Mouse (Mus musculus) neural tube, embryonic 15.5 days (tissue): Measurements from ENCODE around the gene Nepro. TPM values are rescaled to one million over a fixed set of nuclear protein-coding genes. Genes with fewer than 3 reads are reported as not detected.

ENCODE experiments used
- ATAC-seq: fragments of 200-750 bp; cut with Nextera tagmentation; 2 replicates; pipeline ENCODE4 v1.8.0; 2017; ENCODE audit warnings: mild to moderate bottlenecking, moderate TSS enrichment, moderate library complexity; ENCODE audit not compliant: low FRiP score
- H3K27ac ChIP-seq: fragments of 300-500 bp; sonication (generic); replicated peaks from 2 replicates; pipeline ENCODE4 v1.5.1; 2015; ENCODE audit warnings: mild to moderate bottlenecking, inconsistent platforms
- H3K27me3 ChIP-seq: fragments of 300-500 bp; sonication (generic); replicated peaks from 2 replicates; pipeline ENCODE4 v1.6.1; 2015; ENCODE audit warnings: inconsistent platforms
- H3K36me3 ChIP-seq: fragments of 300-500 bp; sonication (generic); 2 replicates; pipeline ENCODE4 v1.6.1; 2015; ENCODE audit warnings: inconsistent platforms
- H3K4me1 ChIP-seq: fragments of 300-500 bp; sonication (generic); 2 replicates; pipeline ENCODE4 v1.6.1; 2015; ENCODE audit warnings: inconsistent platforms
- H3K4me2 ChIP-seq: fragments of 300-500 bp; sonication (generic); 2 replicates; pipeline ENCODE4 v1.6.1; 2015; ENCODE audit warnings: inconsistent platforms, mild to moderate bottlenecking, moderate library complexity
- H3K4me3 ChIP-seq: fragments of 300-500 bp; sonication (generic); replicated peaks from 2 replicates; pipeline ENCODE4 v1.5.1; 2015; ENCODE audit warnings: mild to moderate bottlenecking, inconsistent platforms
- H3K9ac ChIP-seq: fragments of 300-500 bp; sonication (generic); replicated peaks from 2 replicates; pipeline ENCODE4 v1.6.1; 2015; ENCODE audit warnings: mild to moderate bottlenecking, inconsistent platforms
- H3K9me3 ChIP-seq: fragments of 300-500 bp; sonication (generic); replicated peaks from 2 replicates; pipeline ENCODE4 v1.6.1; 2016; ENCODE audit warnings: inconsistent platforms
- WGBS: fragments of 180-500 bp; shearing (Covaris S2); methylation state at CpG from one replicate; pipeline ENCODE4 v1.1.7; 2015; ENCODE audit warnings: mixed read lengths; 5-methylcytosine and 5-hydroxymethylcytosine counted together
- polyA plus RNA-seq: library from polyadenylated mRNA; unstranded; fragments of >200 nt; fragmentation: Nextera tagmentation; extraction: Ambion mirVana; gene quantifications from 2 replicates; pipeline ENCODE4 v1.2.1, GENCODE M21; 2015

Gene Nepro
- polyA plus RNA-seq, 1 experiment from 2014 or later: 3.4 TPM

- 87% methylated on average over 4 of the region's 4 CpGs for WGBS
- Histone ChIP-seq H3K9me3 (no peaks in the 10 kb centered on the region), H3K36me3 (peaks cover 74% of the 10 kb centered on the region), H3K9ac (no peak overlapping the region), H3K27me3 (no peaks in the 10 kb centered on the region), H3K4me3 (no peak overlapping the region), H3K4me1 (no peaks in the 10 kb centered on the region), H3K27ac (no peak overlapping the region), H3K4me2 (no peak overlapping the region)
- no peak for ATAC-seq
Measured at GRCm38 (mm10) chr16:44736118-44736517, 12.0 kb downstream of the Nepro start.

GRCm38 (mm10) chr16:44742753-44743152, 18.7 kb downstream of the Nepro start:
- peaks cover 31% of the 10 kb centered on the region for H3K36me3 ChIP-seq
- H3K27me3 ChIP-seq: no peaks in the 10 kb centered on the region
- H3K4me1 ChIP-seq: peaks cover 23% of the 10 kb centered on the region
- no peak overlapping the region for H3K9ac ChIP-seq
- H3K9me3 ChIP-seq: no peaks in the 10 kb centered on the region
- H3K27ac ChIP-seq: no peak overlapping the region
- no peak overlapping the region for H3K4me3 ChIP-seq
- 96% methylated on average over 1 of the region's 1 CpGs for WGBS
- no peak for ATAC-seq
- H3K4me2 ChIP-seq: no peak overlapping the region

- H3K9me3 ChIP-seq: no peaks in the 10 kb centered on the region
- H3K27ac ChIP-seq: peak overlapping the region; percentile 98
- 7% methylated on average over 14 of the region's 14 CpGs for WGBS
- H3K4me1 ChIP-seq: peaks cover 23% of the 10 kb centered on the region
- peaks cover 10% of the 10 kb centered on the region for H3K36me3 ChIP-seq
- H3K9ac ChIP-seq: peak overlapping the region; percentile 90
- no peaks in the 10 kb centered on the region for H3K27me3 ChIP-seq
- peak; percentile 50; the same call in 1 of the 2 replicates for ATAC-seq
- peak overlapping the region; percentile 80 for H3K4me2 ChIP-seq
- H3K4me3 ChIP-seq: peak overlapping the region; percentile 72
Measured at GRCm38 (mm10) chr16:44745471-44745865, 21.4 kb downstream of the Nepro start.

- H3K4me3 ChIP-seq: peak within 1 kb of the TSS; percentile 72
- H3K9me3 ChIP-seq: no peaks in the 10 kb centered on the region
- H3K9ac ChIP-seq: peak within 1 kb of the TSS; percentile 90
- peak; percentile 97 for ATAC-seq
- no peaks in the 10 kb centered on the region for H3K27me3 ChIP-seq
- H3K4me1 ChIP-seq: peaks cover 23% of the 10 kb centered on the region
- under 1% methylated on average over 47 of the region's 47 CpGs for WGBS
- peaks cover 10% of the 10 kb centered on the region for H3K36me3 ChIP-seq
- H3K4me2 ChIP-seq: peak within 1 kb of the TSS; percentile 80
- H3K27ac ChIP-seq: peak within 1 kb of the TSS; percentile 98
Measured at GRCm38 (mm10) chr16:44745866-44746562, 21.9 kb downstream of the Nepro start, which contains the start of gene Gtpbp8. Gene Gtpbp8 (minus strand): TSS chr16:44746363.

DNA sequence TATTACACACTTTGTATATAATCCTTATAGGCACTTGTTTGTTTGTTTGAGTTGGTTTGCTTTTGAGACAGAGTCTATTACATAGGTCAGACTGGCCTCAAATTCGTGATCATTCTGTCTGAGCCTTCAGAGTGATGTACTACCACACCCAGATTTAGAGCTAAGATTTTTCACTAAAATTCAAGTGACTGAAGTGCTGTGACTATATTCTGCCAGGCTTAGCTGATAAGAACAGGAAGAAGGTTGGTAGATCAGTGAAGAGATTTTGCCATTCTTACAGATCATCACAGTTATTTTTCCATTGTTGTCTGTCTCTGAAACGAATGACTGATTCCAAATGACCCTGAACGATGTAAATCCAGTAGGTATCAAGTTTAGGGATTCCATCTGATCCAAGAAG, 23.9 kb downstream of the Nepro start:
- ATAC-seq: no peak
- WGBS: 62% methylated on average over 3 of the region's 3 CpGs

DNA sequence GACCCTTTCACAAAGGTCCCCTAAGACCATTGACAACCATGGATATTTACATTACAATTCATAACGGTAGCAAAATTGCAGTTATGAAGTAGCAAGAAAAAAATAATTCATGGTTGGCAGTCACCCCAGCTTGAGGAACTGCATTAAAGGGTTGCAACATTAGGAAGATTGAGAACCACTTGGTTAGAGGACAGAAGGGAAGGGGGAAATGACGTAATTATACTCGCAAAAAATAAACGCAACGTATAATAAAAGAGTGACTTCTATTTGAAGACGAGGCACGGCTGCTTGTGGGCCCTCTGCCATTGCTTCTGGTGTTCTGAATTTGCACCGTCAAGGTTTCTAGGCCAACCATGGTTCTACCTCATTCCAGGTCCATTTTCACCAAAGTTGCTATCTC, 33.6 kb downstream of the Nepro start:
- H3K9me3 ChIP-seq: no peaks in the 10 kb centered on the region
- H3K27me3 ChIP-seq: no peaks in the 10 kb centered on the region
- H3K27ac ChIP-seq: no peak overlapping the region
- H3K4me2 ChIP-seq: no peak overlapping the region
- no peak for ATAC-seq
- H3K36me3 ChIP-seq: no peaks in the 10 kb centered on the region
- 90% methylated on average over 8 of the region's 8 CpGs for WGBS
- no peak overlapping the region for H3K4me3 ChIP-seq
- no peak overlapping the region for H3K9ac ChIP-seq
- H3K4me1 ChIP-seq: no peaks in the 10 kb centered on the region

More for the DNA sequence above, 23.9 kb downstream of the Nepro start:
- no peaks in the 10 kb centered on the region for H3K27me3 ChIP-seq
- H3K9ac ChIP-seq: no peak overlapping the region
- no peak overlapping the region for H3K4me2 ChIP-seq
- H3K36me3 ChIP-seq: no peaks in the 10 kb centered on the region
- H3K4me3 ChIP-seq: no peak overlapping the region
- H3K4me1 ChIP-seq: peaks cover 23% of the 10 kb centered on the region
- H3K27ac ChIP-seq: no peak overlapping the region
- H3K9me3 ChIP-seq: no peaks in the 10 kb centered on the region

GRCm38 (mm10) chr16:44761811-44762210, 37.7 kb downstream of the Nepro start:
- Histone ChIP-seq H3K4me3 (no peak overlapping the region), H3K9ac (no peak overlapping the region), H3K36me3 (no peaks in the 10 kb centered on the region), H3K9me3 (no peaks in the 10 kb centered on the region), H3K27me3 (no peaks in the 10 kb centered on the region), H3K27ac (no peak overlapping the region), H3K4me2 (no peak overlapping the region), H3K4me1 (no peaks in the 10 kb centered on the region)
- WGBS: 60% methylated on average over 1 of the region's 1 CpGs
- no peak for ATAC-seq

- H3K9ac ChIP-seq: no peak within 1 kb of the TSS
- no peaks in the 10 kb centered on the region for H3K36me3 ChIP-seq
- no peak within 1 kb of the TSS for H3K27ac ChIP-seq
- 83% methylated on average over 22 of the region's 22 CpGs for WGBS
- no peak within 1 kb of the TSS for H3K4me3 ChIP-seq
- no peak for ATAC-seq
- no peaks in the 10 kb centered on the region for H3K4me1 ChIP-seq
- H3K9me3 ChIP-seq: no peaks in the 10 kb centered on the region
- no peak within 1 kb of the TSS for H3K4me2 ChIP-seq
- H3K27me3 ChIP-seq: no peaks in the 10 kb centered on the region
Measured at GRCm38 (mm10) chr16:44765555-44766319, 41.6 kb downstream of the Nepro start, which contains the start of gene Cd200r1. Gene Cd200r1 (plus strand): TSS chr16:44765736.

GRCm38 (mm10) chr16:44766320-44766892, 42.3 kb downstream of the Nepro start:
- WGBS: 89% methylated on average over 9 of the region's 9 CpGs
- no peaks in the 10 kb centered on the region for H3K27me3 ChIP-seq

DNA sequence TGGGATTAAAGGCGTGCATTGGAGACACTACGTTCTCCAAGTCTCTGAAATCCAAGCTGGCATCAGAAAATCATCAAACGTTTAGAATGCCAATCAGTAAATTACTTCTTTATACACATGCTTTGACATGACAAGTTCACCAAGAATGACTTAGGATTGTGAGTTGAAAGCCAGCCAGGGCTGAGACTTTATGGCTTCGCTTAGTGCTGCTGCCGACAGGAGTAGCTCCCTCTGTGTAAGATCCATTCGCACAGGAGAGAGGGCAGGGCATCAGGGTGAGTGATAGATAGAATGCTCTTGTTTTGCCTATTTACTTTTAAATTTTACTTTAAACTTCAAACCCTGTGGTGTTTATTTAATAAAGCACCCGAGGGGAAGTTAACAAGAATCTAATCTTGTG, 43.4 kb downstream of the Nepro start:
- Histone ChIP-seq H3K4me1 (no peaks in the 10 kb centered on the region), H3K9me3 (no peaks in the 10 kb centered on the region), H3K27ac (no peak overlapping the region), H3K36me3 (no peaks in the 10 kb centered on the region), H3K4me3 (no peak overlapping the region), H3K9ac (no peak overlapping the region), H3K27me3 (no peaks in the 10 kb centered on the region), H3K4me2 (no peak overlapping the region)
- ATAC-seq: no peak
- WGBS: 88% methylated on average over 7 of the region's 7 CpGs

More at GRCm38 (mm10) chr16:44766320-44766892, 42.3 kb downstream of the Nepro start:
- H3K4me1 ChIP-seq: no peaks in the 10 kb centered on the region
- no peak overlapping the region for H3K9ac ChIP-seq
- ATAC-seq: no peak
- no peak overlapping the region for H3K4me3 ChIP-seq
- no peaks in the 10 kb centered on the region for H3K36me3 ChIP-seq
- no peaks in the 10 kb centered on the region for H3K9me3 ChIP-seq
- H3K4me2 ChIP-seq: no peak overlapping the region
- no peak overlapping the region for H3K27ac ChIP-seq

- no peak for ATAC-seq
- H3K36me3 ChIP-seq: no peaks in the 10 kb centered on the region
- no peak overlapping the region for H3K4me3 ChIP-seq
- H3K27ac ChIP-seq: no peak overlapping the region
- 54% methylated on average over 2 of the region's 2 CpGs for WGBS
- H3K27me3 ChIP-seq: no peaks in the 10 kb centered on the region
- H3K9ac ChIP-seq: no peak overlapping the region
- no peaks in the 10 kb centered on the region for H3K4me1 ChIP-seq
- no peaks in the 10 kb centered on the region for H3K9me3 ChIP-seq
- no peak overlapping the region for H3K4me2 ChIP-seq
Measured at GRCm38 (mm10) chr16:44767967-44768366, 43.9 kb downstream of the Nepro start.
